Mouse (Mus musculus) adipocyte (in vitro differentiated cells): ENCODE data around the gene Lcmt1.

ENCODE experiments used
- DNase-seq: peaks from one replicate; pipeline ENCODE4 v3.0.0-alpha.2; 2016; ENCODE audit warnings: low spot score

Gene Lcmt1

DNA sequence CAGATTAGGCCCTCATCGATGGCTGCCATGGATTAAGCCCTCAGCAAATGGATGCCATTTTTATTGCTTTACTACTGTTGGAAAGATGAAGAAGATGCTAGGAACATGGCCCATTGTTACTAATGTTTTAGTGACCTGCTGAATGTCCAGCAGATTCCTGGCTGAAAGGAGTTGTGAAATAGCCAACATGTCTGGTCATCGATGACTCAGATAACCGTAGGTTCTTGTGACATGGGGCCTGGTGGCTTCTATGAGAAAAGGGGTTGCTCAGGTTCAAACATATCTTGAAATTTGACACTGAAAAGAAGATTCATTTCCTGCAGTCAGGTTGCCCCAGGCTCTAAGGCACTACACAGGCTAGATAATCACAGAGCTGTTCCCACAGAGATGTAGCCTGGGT is 85.5 kb downstream of the Lcmt1 start:
- no peak for DNase-seq

DNA sequence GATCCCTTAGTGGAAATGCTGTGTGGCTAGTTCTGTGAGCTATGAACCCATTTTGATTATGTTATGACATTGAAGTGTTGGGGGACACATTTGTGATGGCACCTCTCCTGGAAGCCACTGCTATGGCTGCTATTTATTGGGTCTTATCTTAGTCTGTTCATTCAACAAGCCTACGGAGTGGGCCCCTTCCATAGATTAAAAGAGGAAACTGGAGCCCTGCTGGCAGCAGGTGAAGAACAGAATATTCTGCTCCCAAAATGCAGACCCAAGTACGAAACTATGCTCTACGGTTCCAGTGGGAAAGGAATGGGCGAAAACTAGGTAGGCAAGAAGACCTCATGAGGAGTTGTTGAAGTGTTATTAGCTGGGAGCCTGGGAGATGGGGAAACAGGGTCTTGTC is 88.7 kb downstream of the Lcmt1 start:
- no peak for DNase-seq

DNA sequence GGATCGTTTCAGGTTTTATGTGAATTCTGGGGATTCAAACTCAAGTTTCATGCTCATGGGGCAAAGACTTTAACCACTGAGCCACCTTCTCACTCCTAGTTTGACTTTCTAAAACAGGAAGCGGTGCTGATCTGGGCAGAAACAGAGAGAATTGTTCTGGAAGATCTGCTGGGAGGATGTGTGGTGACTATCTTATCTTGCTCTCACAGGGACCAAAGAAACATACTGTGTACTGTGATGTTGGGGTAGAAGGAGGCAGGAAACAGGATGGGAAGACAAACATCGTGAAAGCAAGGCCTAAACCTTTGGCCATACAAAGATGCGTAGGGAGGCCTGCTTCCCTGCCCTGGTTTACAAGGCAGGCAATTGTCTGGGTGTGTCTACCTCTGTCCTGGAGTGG is 89.7 kb downstream of the Lcmt1 start:
- DNase-seq = no peak

DNA sequence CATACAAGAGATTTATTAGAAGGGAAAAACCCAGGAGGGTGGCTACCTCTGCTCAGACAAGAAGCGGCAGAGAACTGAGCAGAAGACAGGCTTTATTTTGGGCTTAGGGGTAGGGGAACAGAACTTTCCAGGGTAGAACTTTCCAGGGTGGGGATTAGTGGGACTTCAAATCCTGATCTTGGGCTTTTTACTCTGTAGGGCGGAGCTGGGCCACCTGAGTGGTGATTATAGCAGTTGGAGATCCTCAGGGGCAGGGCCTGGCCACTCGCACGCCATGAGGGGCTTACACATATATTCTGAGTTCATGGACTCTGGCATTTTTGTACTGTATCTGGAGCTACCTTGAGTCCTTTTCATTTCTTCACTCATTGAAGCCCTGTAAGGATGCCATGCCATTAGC is 91.7 kb downstream of the Lcmt1 start:
- no peak for DNase-seq

DNA sequence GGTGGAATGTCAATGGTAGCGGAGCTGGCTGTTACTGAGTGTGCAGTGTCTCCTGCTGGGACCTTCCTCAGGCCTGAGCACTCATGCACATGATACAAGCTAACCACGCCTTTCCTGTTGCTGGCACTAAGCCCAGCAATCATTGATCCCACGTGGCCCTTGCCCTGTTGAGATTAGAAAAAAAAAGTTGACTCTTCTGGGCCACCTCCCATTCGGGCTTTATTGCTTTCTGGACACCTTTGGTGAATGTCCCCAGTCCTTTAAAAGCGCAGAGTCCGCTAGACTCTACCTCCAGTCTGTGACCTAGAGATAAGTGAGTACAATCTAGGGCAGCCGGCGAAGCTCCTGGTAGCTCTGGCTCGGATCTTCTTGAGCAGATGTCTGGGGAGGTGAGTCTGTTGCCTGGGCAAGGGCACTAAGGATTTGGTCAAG is 92.5 kb downstream of the Lcmt1 start, which contains the start of gene Aqp8:
Gene Aqp8, plus strand, starts transcription at position 222 of the 432 bp plus-strand sequence.
- peak; percentile 50 for DNase-seq

DNA sequence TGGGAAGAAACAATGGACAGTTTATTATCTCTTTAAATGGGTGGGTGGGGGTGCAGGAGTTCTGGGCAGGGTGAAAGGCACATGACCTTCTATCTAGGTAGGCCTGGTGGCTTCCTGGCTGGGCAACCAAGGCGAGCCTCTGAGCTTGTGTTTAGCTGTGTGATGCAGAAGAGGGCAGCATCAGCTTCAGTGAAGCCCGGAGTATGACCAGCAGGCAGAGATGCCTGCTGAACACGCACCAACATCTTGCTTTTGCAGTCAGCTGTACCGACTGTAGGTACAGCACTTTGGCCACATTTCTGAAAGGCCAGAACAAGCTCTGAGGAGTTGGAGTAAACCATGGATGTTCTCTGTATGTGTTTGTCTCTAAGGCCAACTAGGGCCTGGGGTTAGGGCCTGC is 94.0 kb downstream of the Lcmt1 start:
- DNase-seq = no peak

DNA sequence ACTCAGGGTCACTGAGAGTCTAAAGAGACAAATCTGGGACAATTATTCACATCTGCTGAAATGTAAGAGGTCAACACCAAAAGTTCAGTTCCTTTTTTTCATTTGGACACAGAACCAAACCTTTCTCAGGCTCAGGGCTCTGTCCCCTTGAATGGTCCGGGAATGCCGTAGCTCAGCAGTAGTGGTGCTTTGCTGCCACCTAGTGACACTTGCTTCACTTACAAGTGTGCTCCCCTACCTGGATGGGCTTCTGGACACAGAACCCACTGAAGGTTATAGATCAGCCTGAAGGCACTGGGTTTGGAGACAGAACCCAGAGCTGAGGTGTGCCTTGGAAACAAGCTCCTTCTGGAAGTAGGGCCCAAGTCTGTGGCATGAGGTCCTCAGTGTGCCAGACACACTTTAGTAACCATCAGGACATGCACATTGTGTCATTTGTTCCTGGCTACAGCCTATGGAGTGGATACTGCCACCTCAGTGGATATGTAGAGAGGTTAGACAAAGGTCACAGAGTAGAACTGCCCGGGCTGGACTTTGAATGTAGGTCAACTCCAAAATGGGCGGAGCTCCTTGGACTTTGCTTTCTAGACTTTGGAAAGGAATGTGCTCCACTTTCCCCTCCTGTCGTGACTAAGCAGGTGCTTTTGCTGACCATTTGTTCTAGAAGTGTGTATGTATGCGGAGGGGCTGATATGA is 96.3 kb downstream of the Lcmt1 start:
- DNase-seq = peak; percentile 80

DNA sequence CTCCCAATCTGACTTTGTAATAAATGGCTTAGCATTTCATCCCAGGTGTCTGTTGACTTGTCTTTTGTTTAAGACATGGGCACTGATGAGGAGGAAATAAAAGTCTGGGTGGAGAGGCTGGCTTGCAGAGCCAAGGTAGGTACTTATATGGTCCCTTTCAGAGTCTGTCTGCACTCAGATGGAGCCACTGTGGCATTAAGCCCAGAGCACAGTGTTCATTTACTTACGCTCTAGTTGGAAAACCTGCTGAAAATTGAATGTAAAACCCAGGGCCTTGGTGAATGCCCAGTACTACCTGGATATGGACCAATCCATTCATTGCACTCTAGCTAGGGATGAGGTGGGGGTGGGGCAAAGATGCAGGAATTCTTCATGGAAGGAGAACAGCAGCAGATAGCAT is 98.4 kb downstream of the Lcmt1 start:
- no peak for DNase-seq
